Mouse (Mus musculus) embryonic facial prominence, embryonic 12.5 days (tissue): ENCODE data around the gene Gm45062. TPM values are rescaled to one million over a fixed set of nuclear protein-coding genes. Genes with fewer than 3 reads are reported as not detected.

Experiments used
- ATAC-seq: fragments of 200-750 bp; cut with Nextera tagmentation; 2 replicates; pipeline ENCODE4 v1.8.0; 2017; ENCODE audit not compliant: insufficient number of reproducible peaks, insufficient read depth, low FRiP score, low TSS enrichment
- H3K27ac ChIP-seq: fragments of 300-500 bp; sonication (generic); 2 replicates; pipeline ENCODE4 v1.5.1; 2016; ENCODE audit warnings: mild to moderate bottlenecking
- H3K27me3 ChIP-seq: fragments of 300-500 bp; sonication (generic); 2 replicates; pipeline ENCODE4 v1.6.1; 2016; ENCODE audit warnings: mild to moderate bottlenecking, moderate library complexity
- H3K36me3 ChIP-seq: fragments of 300-500 bp; sonication (generic); 2 replicates; pipeline ENCODE4 v1.6.1; 2016; ENCODE audit warnings: mild to moderate bottlenecking
- H3K4me1 ChIP-seq: fragments of 300-500 bp; sonication (generic); 2 replicates; pipeline ENCODE4 v1.6.1; 2016
- H3K4me2 ChIP-seq: fragments of 300-500 bp; sonication (generic); replicated peaks from 2 replicates; pipeline ENCODE4 v1.6.1; 2016; ENCODE audit warnings: mild to moderate bottlenecking, moderate library complexity
- H3K4me3 ChIP-seq: fragments of 300-500 bp; sonication (generic); 2 replicates; pipeline ENCODE4 v1.5.1; 2016; ENCODE audit warnings: mild to moderate bottlenecking
- H3K9ac ChIP-seq: fragments of 300-500 bp; sonication (generic); 2 replicates; pipeline ENCODE4 v1.6.1; 2016; ENCODE audit warnings: mild to moderate bottlenecking, moderate library complexity
- H3K9me3 ChIP-seq: fragments of 300-500 bp; sonication (generic); 2 replicates; pipeline ENCODE4 v1.6.1; 2016; ENCODE audit warnings: mild to moderate bottlenecking, moderate library complexity
- WGBS: fragments of 180-500 bp; shearing (Covaris S2); methylation state at CpG from one replicate; pipeline ENCODE4 v1.1.7; 2016; 5-methylcytosine and 5-hydroxymethylcytosine counted together
- polyA plus RNA-seq: library from polyadenylated mRNA; unstranded; fragments of >200 nt; fragmentation: Nextera tagmentation; extraction: Ambion mirVana; gene quantifications from 2 replicates; pipeline ENCODE4 v1.2.1, GENCODE M21; 2016

The Gm45062 gene
- polyA plus RNA-seq, 1 experiment from 2014 or later = 11.6 TPM

DNA sequence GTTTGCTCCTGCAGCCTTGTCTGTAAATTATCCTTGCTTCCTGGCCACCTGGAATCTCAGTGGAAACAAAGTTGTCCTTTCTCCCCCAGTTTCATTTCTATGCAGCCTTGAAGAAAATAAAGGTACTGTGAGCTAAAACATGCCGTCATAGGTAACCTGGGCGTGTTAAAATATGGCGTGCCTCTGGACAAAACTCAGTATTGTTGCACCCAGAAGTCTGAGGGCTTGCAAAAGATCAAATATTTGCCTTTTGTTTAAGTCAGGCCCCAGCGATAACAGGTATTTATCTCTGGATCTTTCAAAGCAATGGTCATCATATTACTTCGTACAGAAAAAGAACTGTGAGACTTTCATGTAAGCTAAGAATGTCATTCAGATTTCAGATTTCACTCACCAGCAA, 206.7 kb downstream of the Gm45062 start:
- Histone ChIP-seq H3K4me3 (no peak overlapping the region), H3K4me2 (no peak overlapping the region), H3K36me3 (no peaks in the 10 kb centered on the region), H3K9ac (no peak overlapping the region), H3K27ac (no peak overlapping the region), H3K9me3 (no peaks in the 10 kb centered on the region), H3K4me1 (no peaks in the 10 kb centered on the region), H3K27me3 (no peaks in the 10 kb centered on the region)
- 69% methylated on average over 5 of the region's 5 CpGs for WGBS
- ATAC-seq = no peak

GRCm38 (mm10) chr6:8467667-8468337, 208.6 kb downstream of the Gm45062 start:
- no peaks in the 10 kb centered on the region for H3K9me3 ChIP-seq
- no peak for ATAC-seq
- no peak overlapping the region for H3K4me3 ChIP-seq
- H3K9ac ChIP-seq = no peak overlapping the region
- H3K27me3 ChIP-seq = no peaks in the 10 kb centered on the region
- no peaks in the 10 kb centered on the region for H3K4me1 ChIP-seq
- no peak overlapping the region for H3K4me2 ChIP-seq
- no peaks in the 10 kb centered on the region for H3K36me3 ChIP-seq
- 51% methylated on average over 10 of the region's 10 CpGs for WGBS
- H3K27ac ChIP-seq = no peak overlapping the region

GRCm38 (mm10) chr6:8469918-8470317, 210.7 kb downstream of the Gm45062 start:
- 93% methylated on average over 3 of the region's 3 CpGs for WGBS
- no peak overlapping the region for H3K4me3 ChIP-seq
- H3K9me3 ChIP-seq = no peaks in the 10 kb centered on the region
- H3K27ac ChIP-seq = no peak overlapping the region
- no peak overlapping the region for H3K4me2 ChIP-seq
- H3K27me3 ChIP-seq = no peaks in the 10 kb centered on the region
- no peak overlapping the region for H3K9ac ChIP-seq
- ATAC-seq = no peak
- H3K4me1 ChIP-seq = no peaks in the 10 kb centered on the region
- H3K36me3 ChIP-seq = no peaks in the 10 kb centered on the region

GRCm38 (mm10) chr6:8472125-8472524, 212.9 kb downstream of the Gm45062 start:
- H3K9ac ChIP-seq = no peak overlapping the region
- ATAC-seq = no peak
- H3K36me3 ChIP-seq = no peaks in the 10 kb centered on the region
- WGBS = 82% methylated on average over 3 of the region's 3 CpGs
- no peak overlapping the region for H3K27ac ChIP-seq
- no peaks in the 10 kb centered on the region for H3K4me1 ChIP-seq
- H3K27me3 ChIP-seq = no peaks in the 10 kb centered on the region
- H3K4me3 ChIP-seq = no peak overlapping the region
- H3K4me2 ChIP-seq = no peak overlapping the region
- no peaks in the 10 kb centered on the region for H3K9me3 ChIP-seq

- H3K27ac ChIP-seq = no peak overlapping the region
- WGBS = 80% methylated on average over 5 of the region's 5 CpGs
- no peak overlapping the region for H3K4me2 ChIP-seq
- no peak overlapping the region for H3K9ac ChIP-seq
- no peaks in the 10 kb centered on the region for H3K4me1 ChIP-seq
- H3K27me3 ChIP-seq = no peaks in the 10 kb centered on the region
- ATAC-seq = no peak
- no peak overlapping the region for H3K4me3 ChIP-seq
- H3K9me3 ChIP-seq = no peaks in the 10 kb centered on the region
- H3K36me3 ChIP-seq = no peaks in the 10 kb centered on the region
Measured at GRCm38 (mm10) chr6:8472915-8473314, 213.7 kb downstream of the Gm45062 start.

GRCm38 (mm10) chr6:8473498-8473897, 214.2 kb downstream of the Gm45062 start:
- 57% methylated on average over 5 of the region's 5 CpGs for WGBS
- H3K27ac ChIP-seq = no peak overlapping the region
- ATAC-seq = no peak
- no peaks in the 10 kb centered on the region for H3K27me3 ChIP-seq
- no peaks in the 10 kb centered on the region for H3K9me3 ChIP-seq
- no peak overlapping the region for H3K9ac ChIP-seq
- no peak overlapping the region for H3K4me3 ChIP-seq
- H3K4me2 ChIP-seq = no peak overlapping the region
- no peaks in the 10 kb centered on the region for H3K36me3 ChIP-seq
- H3K4me1 ChIP-seq = no peaks in the 10 kb centered on the region

DNA sequence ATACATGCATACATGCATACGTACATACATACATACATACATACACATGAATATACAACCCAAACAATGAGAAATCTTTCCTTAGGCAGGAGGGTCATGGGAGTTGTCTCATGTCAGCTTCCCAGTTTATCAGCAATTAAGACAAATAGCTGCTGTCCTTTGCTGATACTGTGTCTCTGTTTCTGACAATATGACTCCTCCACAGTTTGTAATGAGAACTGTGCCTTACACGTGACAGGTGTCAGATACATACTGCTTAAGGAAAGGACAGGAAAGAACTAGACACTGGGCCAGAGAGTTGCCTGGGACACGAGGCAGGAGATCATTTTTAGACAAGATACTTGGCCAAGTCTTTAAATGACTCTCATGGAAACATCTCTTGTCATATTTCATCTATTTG, 215.1 kb downstream of the Gm45062 start:
- no peak for ATAC-seq
- H3K9me3 ChIP-seq = no peaks in the 10 kb centered on the region
- no peak overlapping the region for H3K4me2 ChIP-seq
- H3K4me1 ChIP-seq = no peaks in the 10 kb centered on the region
- H3K27me3 ChIP-seq = no peaks in the 10 kb centered on the region
- no peaks in the 10 kb centered on the region for H3K36me3 ChIP-seq
- H3K4me3 ChIP-seq = no peak overlapping the region
- H3K27ac ChIP-seq = no peak overlapping the region
- 80% methylated on average over 3 of the region's 3 CpGs for WGBS
- no peak overlapping the region for H3K9ac ChIP-seq

DNA sequence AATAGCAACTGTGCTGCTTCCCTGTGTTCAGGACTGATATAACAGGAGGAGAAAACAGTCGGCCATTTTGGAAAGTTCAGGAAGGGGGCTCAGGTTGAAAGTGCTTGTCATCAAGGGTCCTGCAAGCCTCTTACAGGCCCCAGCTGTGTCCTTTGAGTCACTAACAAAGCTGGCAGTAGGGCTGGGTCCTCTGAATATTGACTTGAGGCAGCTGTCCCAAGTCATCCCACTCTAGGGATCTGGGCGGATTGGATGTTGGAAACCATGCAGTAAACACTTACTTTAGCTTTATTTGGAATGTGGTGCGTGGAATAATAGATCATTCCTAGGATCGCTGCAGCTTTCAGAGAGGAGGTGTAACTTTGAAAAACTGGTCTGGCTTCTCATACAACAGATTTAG, 215.6 kb downstream of the Gm45062 start:
- Histone ChIP-seq H3K27ac (no peak overlapping the region), H3K36me3 (no peaks in the 10 kb centered on the region), H3K9ac (no peak overlapping the region), H3K4me2 (no peak overlapping the region), H3K4me3 (no peak overlapping the region), H3K27me3 (no peaks in the 10 kb centered on the region), H3K9me3 (no peaks in the 10 kb centered on the region), H3K4me1 (no peaks in the 10 kb centered on the region)
- 83% methylated on average over 4 of the region's 4 CpGs for WGBS
- ATAC-seq = no peak

DNA sequence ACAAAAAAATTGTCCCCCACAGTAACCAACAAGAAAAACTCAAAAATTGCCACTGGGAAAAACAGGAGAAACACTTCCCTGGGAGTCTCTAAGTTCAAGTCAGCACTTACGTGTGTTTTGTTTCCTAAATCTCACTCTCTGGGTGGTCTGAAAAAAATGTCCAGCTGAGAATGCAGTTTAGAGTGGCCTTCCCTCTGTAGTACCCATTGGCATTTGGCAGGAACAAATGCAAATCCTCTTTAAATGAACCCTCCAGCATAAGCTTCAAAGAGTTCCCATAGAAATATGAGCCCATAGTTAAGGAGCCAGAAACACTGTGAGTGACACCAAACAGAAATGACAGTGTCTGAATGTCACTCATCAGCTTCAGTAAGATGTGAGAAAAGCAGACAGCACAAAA, 219.9 kb downstream of the Gm45062 start:
- WGBS = 29% methylated on average over 1 of the region's 1 CpGs
- ATAC-seq = no peak

GRCm38 (mm10) chr6:8484437-8485275, 225.4 kb downstream of the Gm45062 start:
- no peaks in the 10 kb centered on the region for H3K27me3 ChIP-seq
- no peak overlapping the region for H3K9ac ChIP-seq
- ATAC-seq = no peak
- WGBS = 90% methylated on average over 17 of the region's 17 CpGs
- no peak overlapping the region for H3K4me3 ChIP-seq
- no peak overlapping the region for H3K27ac ChIP-seq
- H3K4me2 ChIP-seq = no peak overlapping the region
- H3K9me3 ChIP-seq = no peaks in the 10 kb centered on the region
- H3K36me3 ChIP-seq = no peaks in the 10 kb centered on the region
- no peaks in the 10 kb centered on the region for H3K4me1 ChIP-seq

More for the DNA sequence above, 219.9 kb downstream of the Gm45062 start:
- Histone ChIP-seq H3K27me3 (no peaks in the 10 kb centered on the region), H3K4me2 (no peak overlapping the region), H3K4me1 (no peaks in the 10 kb centered on the region), H3K4me3 (no peak overlapping the region), H3K27ac (no peak overlapping the region), H3K9ac (no peak overlapping the region), H3K9me3 (no peaks in the 10 kb centered on the region), H3K36me3 (no peaks in the 10 kb centered on the region)

DNA sequence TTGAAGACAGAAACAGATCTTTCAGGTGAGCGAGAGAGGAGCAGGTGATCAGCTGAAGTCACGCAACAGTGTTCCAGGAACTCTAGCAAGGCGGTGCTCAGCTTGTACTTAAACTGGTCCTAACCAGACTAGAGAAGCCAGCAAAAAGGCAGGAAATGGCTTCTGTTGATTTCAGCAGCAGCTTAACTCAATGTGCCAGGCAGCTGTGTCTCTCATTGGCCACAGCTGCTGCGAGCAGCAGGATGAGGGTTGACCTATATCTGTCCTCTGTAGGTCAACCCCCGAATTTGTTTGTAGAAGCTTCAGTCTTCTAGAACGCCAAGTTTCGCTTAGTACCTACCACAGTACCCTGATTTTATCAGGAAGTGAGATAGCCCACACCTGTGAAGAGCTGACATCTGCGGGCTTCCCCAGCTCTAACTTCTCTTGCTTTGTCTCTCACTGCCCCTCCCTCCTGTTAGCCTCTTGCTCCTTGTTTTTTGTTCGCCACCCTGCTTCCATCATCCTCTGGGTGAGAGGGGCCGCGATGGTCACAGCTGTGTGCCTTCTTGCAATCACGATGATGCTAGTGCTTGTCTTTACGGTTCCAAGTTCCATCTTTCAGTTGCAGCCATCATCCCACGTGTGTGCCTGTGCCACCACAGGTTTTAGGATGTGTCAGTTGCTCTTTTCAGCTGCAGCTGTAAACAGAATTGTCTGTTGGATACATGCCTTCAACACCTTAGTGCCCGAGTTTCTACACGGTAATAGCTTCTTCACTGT, 226.3 kb downstream of the Gm45062 start:
- 85% methylated on average over 16 of the region's 16 CpGs for WGBS

More for the DNA sequence above, 226.3 kb downstream of the Gm45062 start:
- no peak overlapping the region for H3K27ac ChIP-seq
- H3K4me2 ChIP-seq = no peak overlapping the region
- no peak overlapping the region for H3K4me3 ChIP-seq
- H3K4me1 ChIP-seq = no peaks in the 10 kb centered on the region
- ATAC-seq = no peak
- no peaks in the 10 kb centered on the region for H3K36me3 ChIP-seq
- H3K9ac ChIP-seq = no peak overlapping the region
- no peaks in the 10 kb centered on the region for H3K9me3 ChIP-seq
- H3K27me3 ChIP-seq = no peaks in the 10 kb centered on the region
